In genomic region chr14:92222746-92223145, GRCm38 (mm10) we compare ENCODE assay signal across 16 mouse cellular contexts.
"Had no signal": no experiment of that assay in that cellular context is flagged by ENCODE, and none has a peak within 500 bp of the region (broad histone marks: within the 10 kb centered on the region; RNA-seq: fewer than 3 reads in every experiment).

No protein-coding gene starts in this region.

- H3K9ac ChIP-seq: neural tube, embryonic 13.5 days; neural tube, embryonic 15.5 days; stomach, embryonic 15.5 days had no signal

- H3K4me3 ChIP-seq: neural tube, embryonic 13.5 days; neural tube, embryonic 15.5 days; stomach, embryonic 15.5 days had no signal

- H3K27ac ChIP-seq: neural tube, embryonic 13.5 days; neural tube, embryonic 15.5 days; stomach, embryonic 15.5 days; stomach, postnatal 0 days had no signal

- H3K4me1 ChIP-seq: neural tube, embryonic 13.5 days; neural tube, embryonic 15.5 days; stomach, embryonic 15.5 days had no signal

- H3K4me2 ChIP-seq: neural tube, embryonic 13.5 days; neural tube, embryonic 15.5 days; stomach, embryonic 15.5 days had no signal

- DNase-seq: retina, postnatal 1 day; right cerebral cortex, adult 18-20 months; right cerebral cortex, postnatal 14 days; right cerebral cortex, postnatal 25 days; right cerebral cortex, postnatal 4 days; spleen, adult 18-20 months; thymus, adult 18-20 months; thymus, adult 2 months; thymus, postnatal 14 days; thymus, postnatal 25 days; thymus, postnatal 36 days; thymus, postnatal 4 days had no signal

- H3K27me3 ChIP-seq: neural tube, embryonic 13.5 days; neural tube, embryonic 15.5 days; stomach, embryonic 15.5 days had no signal

- H3K9me3 ChIP-seq: neural tube, embryonic 13.5 days; neural tube, embryonic 15.5 days; stomach, embryonic 15.5 days had no signal

- H3K36me3 ChIP-seq: neural tube, embryonic 13.5 days; neural tube, embryonic 15.5 days; stomach, embryonic 15.5 days had no signal
